10 mouse cellular contexts compared by ENCODE assay signal in the genomic region with DNA sequence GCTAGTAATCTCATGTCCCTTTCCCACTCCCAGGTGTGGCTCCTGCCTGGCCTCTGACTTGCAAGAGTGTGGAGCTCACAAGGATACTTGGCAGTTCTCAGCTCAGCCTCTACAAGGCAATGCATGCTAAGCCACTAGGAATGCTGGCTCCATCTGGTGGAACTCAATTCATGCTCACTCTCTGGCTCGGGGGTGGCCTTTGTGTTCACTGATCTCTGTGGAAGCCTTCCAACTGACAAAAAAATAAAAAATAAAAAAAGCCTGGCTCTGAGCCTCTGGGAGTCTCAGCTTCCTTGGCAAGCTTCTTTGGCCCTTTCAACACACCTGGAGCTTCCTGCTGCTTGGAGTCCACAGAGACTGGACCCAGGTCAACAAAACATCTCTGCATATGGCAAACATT.
DNase-seq lines count a peak whose midpoint lies in the region; ATAC-seq lines count a peak whose summit lies in the region.
"Had no signal": no experiment of that assay in that cellular context is flagged by ENCODE, and none has a peak within 500 bp of the region (broad histone marks: within the 10 kb centered on the region; RNA-seq: fewer than 3 reads in every experiment).

No protein-coding gene starts in this region.

- 30% methylated on average over 1 of the region's 1 CpGs for WGBS in hindbrain, embryonic 14.5 days
- 48% methylated on average over 1 of the region's 1 CpGs for WGBS in hindbrain, embryonic 11.5 days
- WGBS in kidney, embryonic 14.5 days, result 47% methylated on average over 1 of the region's 1 CpGs
- WGBS in stomach, embryonic 16.5 days, result 7% methylated on average over 1 of the region's 1 CpGs

- H3K4me1 ChIP-seq in hindbrain, embryonic 14.5 days (replicated peaks; ENCODE audit: control insufficient read depth, insufficient read depth, low read length), result 0 out of 2 replicates have a peak, but pooled peaks cover 8% of the 10 kb centered on the region
- H3K4me1 ChIP-seq in hindbrain, embryonic 11.5 days (replicated peaks; ENCODE audit: control insufficient read depth, insufficient read depth, low read length), result no peaks in the 10 kb centered on the region
- no peaks in the 10 kb centered on the region for H3K4me1 ChIP-seq in kidney, embryonic 14.5 days (ENCODE audit: control insufficient read depth, insufficient read depth, low read length)
- peaks cover 12% of the 10 kb centered on the region for H3K4me1 ChIP-seq in stomach, embryonic 16.5 days (ENCODE audit: control insufficient read depth, insufficient read depth, low read length)

- no peak overlapping the region for H3K27ac ChIP-seq in hindbrain, embryonic 14.5 days
- no peak overlapping the region for H3K27ac ChIP-seq in hindbrain, embryonic 11.5 days (ENCODE audit: low read depth, low read length)
- no peak overlapping the region for H3K27ac ChIP-seq in kidney, embryonic 14.5 days (ENCODE audit: low read depth, low read length)
- peak overlapping the region; percentile 68; the same call in 1 of the 2 replicates for H3K27ac ChIP-seq in stomach, embryonic 16.5 days (ENCODE audit: low read length)
- H3K27ac ChIP-seq: macrophage had no signal

- H3K9ac ChIP-seq in hindbrain, embryonic 14.5 days, result no peak overlapping the region
- H3K9ac ChIP-seq in hindbrain, embryonic 11.5 days (ENCODE audit: low read depth, low read length), result no peak overlapping the region
- no peak overlapping the region for H3K9ac ChIP-seq in kidney, embryonic 14.5 days (ENCODE audit: low read depth, low read length)
- H3K9ac ChIP-seq in stomach, embryonic 16.5 days (ENCODE audit: low read length), result no peak overlapping the region

- DNase-seq in hindbrain, embryonic 14.5 days (ENCODE audit: low spot score), result peak; percentile 64
- no peak for DNase-seq in hindbrain, embryonic 11.5 days (ENCODE audit: low spot score)
- DNase-seq in NIH3T3 (ENCODE audit: low read depth), result peak; percentile 33
- peak; percentile 65 to 67 for DNase-seq in cerebellum, postnatal 10 days
- no peak for DNase-seq in B cell, adult 2 months
- no peak for DNase-seq in gastrocnemius, postnatal 25 days

- no peak overlapping the region for H3K4me3 ChIP-seq in hindbrain, embryonic 14.5 days (replicated peaks; ENCODE audit: low read length)
- no peak overlapping the region for H3K4me3 ChIP-seq in hindbrain, embryonic 11.5 days (ENCODE audit: low read depth, low read length)
- H3K4me3 ChIP-seq in kidney, embryonic 14.5 days (ENCODE audit: low read length), result no peak overlapping the region
- H3K4me3 ChIP-seq in stomach, embryonic 16.5 days (replicated peaks; ENCODE audit: low read length), result no peak overlapping the region
- H3K4me3 ChIP-seq: erythroblast, embryonic 14.5 days had no signal

- no peaks in the 10 kb centered on the region for H3K36me3 ChIP-seq in hindbrain, embryonic 14.5 days (replicated peaks; ENCODE audit: control insufficient read depth, insufficient read depth)
- H3K36me3 ChIP-seq in hindbrain, embryonic 11.5 days (ENCODE audit: control insufficient read depth, insufficient read depth, low read length), result no peaks in the 10 kb centered on the region
- H3K36me3 ChIP-seq in kidney, embryonic 14.5 days (ENCODE audit: control insufficient read depth, insufficient read depth, low read length), result no peaks in the 10 kb centered on the region
- no peaks in the 10 kb centered on the region for H3K36me3 ChIP-seq in stomach, embryonic 16.5 days (ENCODE audit: control insufficient read depth, insufficient read depth, low read length)

- peak; percentile 49; the same call in 1 of the 2 replicates for ATAC-seq in hindbrain, embryonic 14.5 days (ENCODE audit: low FRiP score)
- no peak for ATAC-seq in hindbrain, embryonic 11.5 days (ENCODE audit: low FRiP score)
- ATAC-seq in kidney, embryonic 14.5 days (ENCODE audit: low FRiP score, low TSS enrichment), result peak; percentile 74; the same call in 1 of the 2 replicates
- peak; percentile 54; the same call in 1 of the 2 replicates for ATAC-seq in stomach, embryonic 16.5 days (ENCODE audit: insufficient read depth, low FRiP score)

- H3K4me2 ChIP-seq in hindbrain, embryonic 14.5 days (replicated peaks), result no peak overlapping the region
- no peak overlapping the region for H3K4me2 ChIP-seq in hindbrain, embryonic 11.5 days (replicated peaks; ENCODE audit: low read depth, low read length)
- H3K4me2 ChIP-seq in kidney, embryonic 14.5 days (replicated peaks; ENCODE audit: low read depth, low read length), result no peak overlapping the region
- H3K4me2 ChIP-seq in stomach, embryonic 16.5 days (ENCODE audit: low read depth, low read length), result no peak overlapping the region

- no peaks in the 10 kb centered on the region for H3K9me3 ChIP-seq in hindbrain, embryonic 14.5 days (ENCODE audit: control insufficient read depth, low read length)
- no peaks in the 10 kb centered on the region for H3K9me3 ChIP-seq in hindbrain, embryonic 11.5 days (ENCODE audit: control insufficient read depth, low read length)
- H3K9me3 ChIP-seq in kidney, embryonic 14.5 days (ENCODE audit: control insufficient read depth, low read length), result no peaks in the 10 kb centered on the region
- H3K9me3 ChIP-seq in stomach, embryonic 16.5 days (replicated peaks; ENCODE audit: control insufficient read depth, low read length), result no peaks in the 10 kb centered on the region

- H3K27me3 ChIP-seq in hindbrain, embryonic 14.5 days (ENCODE audit: control insufficient read depth, insufficient read depth, low read length), result no peaks in the 10 kb centered on the region
- H3K27me3 ChIP-seq in hindbrain, embryonic 11.5 days (ENCODE audit: control insufficient read depth, insufficient read depth, low read length), result no peaks in the 10 kb centered on the region
- no peaks in the 10 kb centered on the region for H3K27me3 ChIP-seq in kidney, embryonic 14.5 days (ENCODE audit: control insufficient read depth, insufficient read depth, low read length)
- H3K27me3 ChIP-seq in stomach, embryonic 16.5 days (ENCODE audit: control insufficient read depth, insufficient read depth, low read length), result no peaks in the 10 kb centered on the region

Comparison
In these comparisons a context has a peak if more than half of its experiments do, and no peak if none do; other contexts are left out.
1. DNase-seq: peak in hindbrain, embryonic 14.5 days (single experiment), NIH3T3 (single experiment) and cerebellum, postnatal 10 days (2 of 2); none in hindbrain, embryonic 11.5 days (single experiment), B cell, adult 2 months (0 of 2) and gastrocnemius, postnatal 25 days (single experiment).